Mouse (Mus musculus) liver, adult 2 months (tissue): Measurements from ENCODE around the gene Xylt2. TPM values are rescaled to one million over a fixed set of nuclear protein-coding genes. Genes with fewer than 3 reads are reported as not detected.

Experiments used
- DNase-seq: peaks from one replicate; pipeline ENCODE4 v3.0.0-alpha.2; 2011; ENCODE audit warnings: low read depth, low spot score; ENCODE audit errors: extremely low read depth
- H3K27ac ChIP-seq: fragments of 200-500 bp; replicated peaks from 2 replicates; pipeline ENCODE4 v1.5.1; 2012; ENCODE audit warnings: low read depth, mild to moderate bottlenecking, control low read depth, inconsistent platforms, low read length; ENCODE audit not compliant: insufficient read depth
- H3K27me3 ChIP-seq: fragments of 200-500 bp; 2 replicates; pipeline ENCODE4 v1.6.1; 2012; ENCODE audit warnings: mild to moderate bottlenecking, moderate library complexity, low read length, inconsistent platforms; ENCODE audit not compliant: control insufficient read depth, insufficient read depth
- H3K36me3 ChIP-seq: fragments of 200-500 bp; 2 replicates; pipeline ENCODE4 v1.6.1; 2012; ENCODE audit warnings: low read length, inconsistent platforms; ENCODE audit not compliant: control insufficient read depth, insufficient read depth
- H3K4me1 ChIP-seq: fragments of 200-500 bp; 2 replicates; pipeline ENCODE4 v1.6.1; 2011; ENCODE audit warnings: low read length; ENCODE audit not compliant: control insufficient read depth, insufficient read depth
- H3K4me3 ChIP-seq: fragments of 200-500 bp; 2 replicates; pipeline ENCODE4 v1.5.1; 2011; ENCODE audit warnings: low read depth, mild to moderate bottlenecking, control low read depth, low read length, moderate library complexity; ENCODE audit not compliant: insufficient read depth
- H3K79me2 ChIP-seq: fragments of 200-500 bp; 2 replicates; pipeline ENCODE4 v1.6.1; 2012; ENCODE audit warnings: inconsistent platforms, mild to moderate bottlenecking, low read length, moderate library complexity; ENCODE audit not compliant: control insufficient read depth, insufficient read depth
- H3K9ac ChIP-seq: fragments of 200-500 bp; 2 replicates; pipeline ENCODE4 v1.6.1; 2012; ENCODE audit warnings: low read depth, mild to moderate bottlenecking, control low read depth, inconsistent platforms, low read length
- CTCF ChIP-seq: fragments of 200-500 bp; IDR thresholded peaks from 2 replicates; pipeline ENCODE4 v1.5.1; 2011; ENCODE audit warnings: low read depth, low read length, control low read depth
- POLR2A ChIP-seq: fragments of 200-500 bp; IDR thresholded peaks from 2 replicates; pipeline ENCODE4 v1.6.1; 2011; ENCODE audit warnings: low read length, control low read depth; ENCODE audit not compliant: insufficient read depth; ENCODE audit errors: extremely low read depth
- WGBS: fragments of 180-500 bp; shearing (Covaris S2); methylation state at CpG from one replicate; pipeline ENCODE4 v1.1.7; 2018; 5-methylcytosine and 5-hydroxymethylcytosine counted together
- polyA plus RNA-seq: library from polyadenylated mRNA; depleted of rRNA; stranded (reverse); fragments of >200 nt; gene quantifications from 2 replicates; pipeline ENCODE4 v1.2.3, GENCODE M21; 2012; rRNA removed
- total RNA-seq: library from RNA; depleted of rRNA; stranded (reverse); fragments of >200 nt; gene quantifications from 2 replicates; pipeline ENCODE4 v1.2.3, GENCODE M21; 2014; rRNA removed

Gene Xylt2
- total and polyA plus RNA-seq, 2 experiments, result 11.4 to 19.7 TPM

DNA sequence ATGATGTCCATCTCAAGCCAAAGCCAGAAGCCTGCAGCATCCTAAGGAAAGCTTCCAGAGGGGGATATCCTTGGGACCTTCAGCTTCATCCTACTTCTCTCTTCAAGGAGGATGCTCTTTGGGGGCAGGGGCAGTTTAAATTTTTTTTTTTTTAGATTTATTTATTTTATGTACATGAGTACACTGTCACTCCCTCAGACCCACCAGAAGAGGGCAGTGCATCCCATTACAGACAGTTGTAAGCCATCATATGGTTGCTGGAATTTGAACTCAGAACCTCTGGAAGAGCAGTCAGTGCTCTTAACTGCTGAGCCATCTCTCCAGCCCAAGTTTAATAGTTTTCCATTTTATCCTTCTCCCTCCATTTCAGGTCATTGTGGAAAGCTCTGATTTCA lies 55.9 kb downstream of the Xylt2 start:
- TF ChIP-seq POLR2A, result no peak
- TF ChIP-seq CTCF, result no peak
- Histone ChIP-seq H3K27ac (no peak overlapping the region), H3K36me3 (no peaks in the 10 kb centered on the region), H3K4me3 (no peak overlapping the region), H3K9ac (no peak overlapping the region), H3K79me2 (no peaks in the 10 kb centered on the region), H3K4me1 (no peaks in the 10 kb centered on the region), H3K27me3 (no peaks in the 10 kb centered on the region)
- no peak for DNase-seq

DNA sequence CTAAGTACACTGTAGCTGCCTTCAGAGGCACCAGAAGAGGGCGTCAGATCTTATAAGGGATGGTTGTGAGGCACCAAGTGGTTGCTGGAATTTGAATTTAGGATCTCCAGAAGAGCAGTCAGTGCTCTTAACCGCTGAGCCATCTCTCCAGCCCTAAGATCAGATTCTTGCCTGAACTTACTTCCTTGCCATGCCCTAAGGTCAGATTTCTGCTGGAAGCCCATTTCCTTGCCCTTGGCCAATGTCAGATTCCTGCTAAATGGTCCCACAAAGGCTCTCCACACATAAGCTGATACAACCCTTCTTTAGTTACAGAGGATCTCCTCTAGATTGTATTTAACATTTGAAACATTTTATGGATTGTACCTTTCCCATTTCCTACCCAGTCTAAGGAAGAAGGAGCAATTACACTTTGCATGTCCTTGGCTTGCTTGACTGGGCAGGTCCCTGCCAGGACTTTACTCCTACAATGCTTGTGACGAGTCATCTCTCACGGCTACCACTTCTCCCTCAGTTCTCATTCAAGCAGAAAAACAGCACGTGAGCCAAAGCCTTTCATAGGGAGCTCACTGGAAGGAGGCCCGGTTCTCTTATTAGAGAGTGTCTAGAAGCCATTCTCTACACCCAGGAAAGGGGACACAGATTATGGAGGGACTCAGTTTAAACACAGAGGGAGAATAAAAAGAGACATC lies 56.4 kb downstream of the Xylt2 start:
- 77% methylated on average over 6 of the region's 6 CpGs for WGBS
- no peak for DNase-seq
- H3K27ac ChIP-seq, result no peak overlapping the region
- no peaks in the 10 kb centered on the region for H3K36me3 ChIP-seq
- H3K9ac ChIP-seq, result no peak overlapping the region
- no peaks in the 10 kb centered on the region for H3K27me3 ChIP-seq
- TF ChIP-seq CTCF, result no peak
- H3K4me1 ChIP-seq, result no peaks in the 10 kb centered on the region
- no peak overlapping the region for H3K4me3 ChIP-seq
- no peaks in the 10 kb centered on the region for H3K79me2 ChIP-seq

DNA sequence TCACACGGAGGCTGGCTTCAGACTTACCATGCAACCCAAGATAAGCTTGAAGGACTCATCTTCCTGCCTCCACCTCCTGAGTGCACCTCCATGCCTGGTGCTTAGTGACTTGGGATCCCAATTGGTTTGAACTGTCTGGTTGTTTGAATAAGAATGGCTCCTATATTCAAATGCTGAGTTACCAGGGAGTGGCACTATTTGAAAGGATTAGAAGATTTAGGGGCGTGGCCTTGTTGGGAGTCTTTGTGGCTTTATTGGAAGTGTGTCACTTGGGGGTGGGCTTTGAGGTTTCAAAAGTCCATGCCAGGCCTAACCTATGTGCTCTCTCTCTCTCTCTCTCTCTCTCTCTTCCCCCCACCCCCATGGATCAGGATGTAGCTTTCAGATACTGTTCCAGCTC lies 59.7 kb downstream of the Xylt2 start:
- TF ChIP-seq CTCF, result no peak
- no peak for TF ChIP-seq POLR2A
- H3K4me1 ChIP-seq, result no peaks in the 10 kb centered on the region; the same call in 1 of the 2 replicates
- no peaks in the 10 kb centered on the region for H3K79me2 ChIP-seq
- DNase-seq, result no peak
- H3K27me3 ChIP-seq, result no peaks in the 10 kb centered on the region
- H3K9ac ChIP-seq, result no peak overlapping the region
- H3K27ac ChIP-seq, result no peak overlapping the region
- no peaks in the 10 kb centered on the region for H3K36me3 ChIP-seq
- 92% methylated on average over 2 of the region's 2 CpGs for WGBS
- H3K4me3 ChIP-seq, result no peak overlapping the region

DNA sequence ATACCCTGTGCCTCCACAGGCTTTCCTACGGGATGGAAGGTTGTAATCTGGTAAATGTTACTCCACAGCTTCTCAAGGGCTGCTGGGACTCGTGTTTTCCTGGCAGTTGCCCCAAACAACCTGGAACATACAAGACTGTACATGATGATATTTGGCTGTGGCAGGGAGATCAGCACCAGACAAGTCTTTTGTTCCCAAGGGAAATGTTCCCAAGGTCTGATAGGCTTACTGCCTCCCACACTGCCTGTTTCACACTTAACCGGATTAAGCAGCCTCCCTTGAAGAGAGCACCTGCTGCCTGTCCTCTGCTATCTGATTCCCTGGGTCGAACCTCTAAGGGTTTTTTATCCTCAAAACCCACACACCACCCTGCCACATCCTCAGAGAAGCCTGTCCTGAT lies 61.8 kb downstream of the Xylt2 start:
- TF ChIP-seq CTCF (no peak), POLR2A (no peak)
- no peaks in the 10 kb centered on the region for H3K36me3 ChIP-seq
- no peak for DNase-seq
- H3K79me2 ChIP-seq, result no peaks in the 10 kb centered on the region
- 47% methylated on average over 4 of the region's 4 CpGs for WGBS
- H3K27ac ChIP-seq, result no peak overlapping the region
- H3K4me3 ChIP-seq, result no peak overlapping the region
- no peaks in the 10 kb centered on the region for H3K27me3 ChIP-seq
- no peak overlapping the region for H3K9ac ChIP-seq
- H3K4me1 ChIP-seq, result no peaks in the 10 kb centered on the region; the same call in 1 of the 2 replicates

DNA sequence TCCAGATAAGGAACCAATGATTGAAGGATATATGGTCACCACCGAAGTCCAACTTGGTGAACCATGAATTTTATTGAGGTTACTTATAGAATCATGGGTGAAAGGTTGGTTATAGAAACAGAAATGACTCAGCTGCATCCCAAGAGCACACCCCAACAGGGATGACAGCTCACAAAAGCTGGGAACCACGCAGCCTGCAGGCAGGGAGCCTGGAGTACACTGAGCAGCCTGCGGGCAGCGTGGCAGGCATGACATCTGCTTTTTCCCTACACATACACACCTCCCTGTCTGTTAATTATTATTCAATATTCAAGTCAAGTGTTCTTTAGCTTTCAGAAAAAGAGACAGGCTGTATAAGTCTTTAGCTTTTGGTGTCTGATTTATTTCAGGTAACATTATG lies 62.7 kb downstream of the Xylt2 start:
- DNase-seq, result no peak
- Histone ChIP-seq H3K9ac (no peak overlapping the region), H3K4me3 (no peak overlapping the region), H3K4me1 (no peaks in the 10 kb centered on the region; the same call in 1 of the 2 replicates), H3K27me3 (no peaks in the 10 kb centered on the region), H3K36me3 (no peaks in the 10 kb centered on the region), H3K27ac (no peak overlapping the region), H3K79me2 (no peaks in the 10 kb centered on the region)
- TF ChIP-seq POLR2A, result no peak
- no peak for TF ChIP-seq CTCF
- WGBS, result 46% methylated on average over 4 of the region's 4 CpGs

Other genes with a start within 250 kb of the Xylt2 start
- gene Cacna1g, start 203.3 kb downstream of the Xylt2 start, total RNA-seq, result under 0.01 and 0.07 TPM in 2 replicates
- gene Cacna1g, start 203.3 kb downstream of the Xylt2 start, polyA plus RNA-seq, result 0.26 and 0.51 TPM in 2 replicates
- gene Spata20, start 191.3 kb downstream of the Xylt2 start, total RNA-seq, result not detected in 2 replicates
- gene Spata20, start 191.3 kb downstream of the Xylt2 start, polyA plus RNA-seq, result not detected in 2 replicates
- not detected in 2 replicates for gene Epn3, start 177.5 kb downstream of the Xylt2 start, total RNA-seq
- gene Epn3, start 177.5 kb downstream of the Xylt2 start, polyA plus RNA-seq, result 0.05 and 0.11 TPM in 2 replicates
- gene Mycbpap, start 155.8 kb downstream of the Xylt2 start, total RNA-seq, result 0.09 TPM in 1 of 2 replicates, not detected in the other
- 0.02 and 0.04 TPM in 2 replicates for gene Mycbpap, start 155.8 kb downstream of the Xylt2 start, polyA plus RNA-seq
- gene Rsad1, start 128.3 kb downstream of the Xylt2 start, total RNA-seq, result 2.1 and 2.6 TPM in 2 replicates
- gene Rsad1, start 128.3 kb downstream of the Xylt2 start, polyA plus RNA-seq, result 5.7 and 8.0 TPM in 2 replicates
- not detected in 2 replicates for gene Chad, start 112.5 kb downstream of the Xylt2 start, total RNA-seq
- gene Chad, start 112.5 kb downstream of the Xylt2 start, polyA plus RNA-seq, result not detected in 2 replicates
- gene Acsf2, start 75.6 kb downstream of the Xylt2 start, total RNA-seq, result 42.4 and 43.4 TPM in 2 replicates
- 81.9 and 97.8 TPM in 2 replicates for gene Acsf2, start 75.6 kb downstream of the Xylt2 start, polyA plus RNA-seq
- gene Lrrc59, start 47.7 kb downstream of the Xylt2 start, total RNA-seq, result 40.6 and 46.3 TPM in 2 replicates
- 41.2 and 43.8 TPM in 2 replicates for gene Lrrc59, start 47.7 kb downstream of the Xylt2 start, polyA plus RNA-seq
- 87.4 and 112 TPM in 2 replicates for gene Mrpl27, start 23.7 kb downstream of the Xylt2 start, total RNA-seq
- gene Mrpl27, start 23.7 kb downstream of the Xylt2 start, polyA plus RNA-seq, result 68.7 and 74.6 TPM in 2 replicates
- gene Eme1, start 23.6 kb downstream of the Xylt2 start, total RNA-seq, result 0.09 and 0.27 TPM in 2 replicates
- 0.12 TPM in 1 of 2 replicates, not detected in the other for gene Eme1, start 23.6 kb downstream of the Xylt2 start, polyA plus RNA-seq
- not detected in 2 replicates for gene Gm11541, start 27.0 kb upstream of the Xylt2 start, total RNA-seq
- gene Gm11541, start 27.0 kb upstream of the Xylt2 start, polyA plus RNA-seq, result not detected in 2 replicates
- not detected in 2 replicates for gene Cdc34b, start 64.3 kb upstream of the Xylt2 start, total RNA-seq
- 0.07 TPM in 1 of 2 replicates, not detected in the other for gene Cdc34b, start 64.3 kb upstream of the Xylt2 start, polyA plus RNA-seq
- not detected in 2 replicates for gene Tmem92, start 105.2 kb upstream of the Xylt2 start, total RNA-seq
- not detected in 2 replicates for gene Tmem92, start 105.2 kb upstream of the Xylt2 start, polyA plus RNA-seq